Mouse (Mus musculus) myocyte (in vitro differentiated cells): ENCODE data around the gene Nup107.

Experiments
- E2F4 ChIP-seq: IDR thresholded peaks from one replicate; pipeline ENCODE4 v1.6.1; 2011; ENCODE audit warnings: mild to moderate bottlenecking, control low read depth, moderate library complexity; ENCODE audit not compliant: insufficient read depth
- MAX ChIP-seq: IDR thresholded peaks from one replicate; pipeline ENCODE4 v1.6.1; 2011; ENCODE audit warnings: low read depth, mild to moderate bottlenecking, control low read depth
- MYOD1 ChIP-seq, 3 experiments: IDR thresholded peaks; one replicate each; pipeline ENCODE4 v1.6.1; 2011; ENCODE audit warnings: control low read depth in 2 of 3, low read depth in 2 of 3, mild to moderate bottlenecking in 2 of 3, moderate library complexity in 1 of 3; ENCODE audit not compliant: insufficient read length in 2 of 3, control insufficient read depth in 1 of 3
- POLR2A ChIP-seq: IDR thresholded peaks from one replicate; pipeline ENCODE4 v1.6.1; 2011; ENCODE audit warnings: low read depth, mild to moderate bottlenecking, control low read depth, moderate library complexity; ENCODE audit not compliant: insufficient read length

GRCm38 (mm10) chr10:117749050-117749686 lies 43.3 kb downstream of the Nup107 start:
- TF ChIP-seq E2F4: no peak
- no peak for TF ChIP-seq MYOD1 (IDR thresholded peaks at IDR 0.05; ENCODE audit: control insufficient read depth in 1 of 3, insufficient read length in 2 of 3, low read depth in 2 of 3)
- no peak for TF ChIP-seq POLR2A
- TF ChIP-seq MAX: no peak
